Mouse (Mus musculus) intestine, embryonic 14.5 days (tissue): ENCODE measurements around the gene Naga. TPM values are rescaled to one million over a fixed set of nuclear protein-coding genes. Genes with fewer than 3 reads are reported as not detected.
A peak's percentile ranks its signal among the peaks of the same experiment; 100 is the strongest.

Source experiments
- ATAC-seq: fragments of 200-750 bp; cut with Nextera tagmentation; replicated peaks from 2 replicates; pipeline ENCODE4 v1.8.0; 2017; ENCODE audit warnings: low read depth, moderate number of reproducible peaks, moderate TSS enrichment, moderate library complexity; ENCODE audit not compliant: low FRiP score, low TSS enrichment
- DNase-seq: peaks from one replicate; pipeline ENCODE4 v3.0.0-alpha.2; 2018; ENCODE audit warnings: low spot score
- H3K27ac ChIP-seq: fragments of 300-500 bp; sonication (generic); 2 replicates; pipeline ENCODE4 v1.5.1; 2014; ENCODE audit warnings: low read depth, mild to moderate bottlenecking, control low read depth
- H3K27me3 ChIP-seq: fragments of 300-500 bp; sonication (generic); replicated peaks from 2 replicates; pipeline ENCODE4 v1.6.1; 2014; ENCODE audit warnings: low read length, control low read depth; ENCODE audit not compliant: control insufficient read depth, insufficient read depth
- H3K36me3 ChIP-seq: fragments of 300-500 bp; sonication (generic); 2 replicates; pipeline ENCODE4 v1.6.1; 2014; ENCODE audit warnings: low read length, control low read depth; ENCODE audit not compliant: control insufficient read depth, insufficient read depth
- H3K4me1 ChIP-seq: fragments of 300-500 bp; sonication (generic); replicated peaks from 2 replicates; pipeline ENCODE4 v1.6.1; 2014; ENCODE audit warnings: low read length, control low read depth, mixed read lengths; ENCODE audit not compliant: control insufficient read depth, insufficient read depth
- H3K4me2 ChIP-seq: fragments of 300-500 bp; sonication (generic); 2 replicates; pipeline ENCODE4 v1.6.1; 2014; ENCODE audit warnings: low read length
- H3K4me3 ChIP-seq: fragments of 300-500 bp; sonication (generic); 2 replicates; pipeline ENCODE4 v1.5.1; 2014; ENCODE audit warnings: low read depth, low read length, control low read depth, mixed read lengths
- H3K9ac ChIP-seq: fragments of 300-500 bp; sonication (generic); 2 replicates; pipeline ENCODE4 v1.6.1; 2014; ENCODE audit warnings: mild to moderate bottlenecking, low read length
- H3K9me3 ChIP-seq: fragments of 300-500 bp; sonication (generic); 2 replicates; pipeline ENCODE4 v1.6.1; 2016; ENCODE audit warnings: low read length, control low read depth; ENCODE audit not compliant: control insufficient read depth
- WGBS: fragments of 180-500 bp; shearing (Covaris S2); extraction: QIAGEN DNeasy Blood & Tissue Kit; methylation state at CpG from one replicate; pipeline ENCODE4 v1.1.7; 2014; 5-methylcytosine and 5-hydroxymethylcytosine counted together
- polyA plus RNA-seq: library from polyadenylated mRNA; unstranded; fragments of >200 nt; fragmentation: Nextera tagmentation; extraction: Ambion mirVana; gene quantifications from 2 replicates; pipeline ENCODE4 v1.2.1, GENCODE M21; 2014

Naga gene
- 59.7 and 61.2 TPM in 2 replicates for polyA plus RNA-seq

- no peaks in the 10 kb centered on the region for H3K27me3 ChIP-seq
- peaks cover 29% of the 10 kb centered on the region for H3K36me3 ChIP-seq
- ATAC-seq (peak; percentile 82), DNase-seq (peak; percentile 97)
- H3K9me3 ChIP-seq = no peaks in the 10 kb centered on the region
- H3K4me3 ChIP-seq = peak within 1 kb of the TSS; percentile 70
- peak within 1 kb of the TSS; percentile 59 for H3K9ac ChIP-seq
- under 1% methylated on average over 41 of the region's 41 CpGs for WGBS
- H3K4me1 ChIP-seq = peaks cover 23% of the 10 kb centered on the region
- peak within 1 kb of the TSS; percentile 81 for H3K4me2 ChIP-seq
- peak within 1 kb of the TSS; percentile 62; the same call in 1 of the 2 replicates for H3K27ac ChIP-seq
Measured at GRCm38 (mm10) chr15:82338593-82339112, at the start of gene Naga, which contains the start of the genes Pheta2 and Smdt1. TSS of gene Naga (minus strand) at chr15:82338925. TSS of gene Pheta2 (plus strand) at chr15:82338942. TSS of gene Smdt1 (plus strand) at chr15:82338959.

GRCm38 (mm10) chr15:82385729-82386128 is 47.0 kb upstream of the Naga start:
- ATAC-seq (no peak), DNase-seq (no peak)
- Histone ChIP-seq H3K36me3 (no peaks in the 10 kb centered on the region), H3K9ac (no peak overlapping the region), H3K4me2 (no peak overlapping the region), H3K9me3 (no peaks in the 10 kb centered on the region), H3K27ac (no peak overlapping the region), H3K4me1 (0 out of 2 replicates have a peak, but pooled peaks cover 3% of the 10 kb centered on the region), H3K27me3 (no peaks in the 10 kb centered on the region), H3K4me3 (no peak overlapping the region)
- 84% methylated on average over 2 of the region's 2 CpGs for WGBS

GRCm38 (mm10) chr15:82382441-82382840 is 43.7 kb upstream of the Naga start:
- no peak overlapping the region for H3K4me2 ChIP-seq
- no peaks in the 10 kb centered on the region for H3K9me3 ChIP-seq
- peaks cover 23% of the 10 kb centered on the region; the same call in 1 of the 2 replicates for H3K4me1 ChIP-seq
- H3K9ac ChIP-seq = no peak overlapping the region
- DNase-seq = no peak
- no peaks in the 10 kb centered on the region for H3K36me3 ChIP-seq
- H3K27me3 ChIP-seq = no peaks in the 10 kb centered on the region
- WGBS = 87% methylated on average over 2 of the region's 2 CpGs
- no peak overlapping the region for H3K27ac ChIP-seq
- no peak overlapping the region for H3K4me3 ChIP-seq
- ATAC-seq = no peak

- peak overlapping the region; percentile 31 for H3K4me3 ChIP-seq
- H3K9me3 ChIP-seq = no peaks in the 10 kb centered on the region
- peak overlapping the region; percentile 54; the same call in 1 of the 2 replicates for H3K27ac ChIP-seq
- no peaks in the 10 kb centered on the region for H3K27me3 ChIP-seq
- H3K9ac ChIP-seq = 0 out of 2 replicates have a peak overlapping the region, but pooled peaks have one; percentile 13
- peak; percentile 49 for DNase-seq
- H3K4me2 ChIP-seq = peak overlapping the region; percentile 65
- WGBS = 22% methylated on average over 7 of the region's 7 CpGs
- H3K4me1 ChIP-seq = peaks cover 23% of the 10 kb centered on the region; the same call in 1 of the 2 replicates
- no peaks in the 10 kb centered on the region for H3K36me3 ChIP-seq
- peak; percentile 20; the same call in 1 of the 2 replicates for ATAC-seq
Measured at GRCm38 (mm10) chr15:82380714-82381062, 42.0 kb upstream of the Naga start.

DNA sequence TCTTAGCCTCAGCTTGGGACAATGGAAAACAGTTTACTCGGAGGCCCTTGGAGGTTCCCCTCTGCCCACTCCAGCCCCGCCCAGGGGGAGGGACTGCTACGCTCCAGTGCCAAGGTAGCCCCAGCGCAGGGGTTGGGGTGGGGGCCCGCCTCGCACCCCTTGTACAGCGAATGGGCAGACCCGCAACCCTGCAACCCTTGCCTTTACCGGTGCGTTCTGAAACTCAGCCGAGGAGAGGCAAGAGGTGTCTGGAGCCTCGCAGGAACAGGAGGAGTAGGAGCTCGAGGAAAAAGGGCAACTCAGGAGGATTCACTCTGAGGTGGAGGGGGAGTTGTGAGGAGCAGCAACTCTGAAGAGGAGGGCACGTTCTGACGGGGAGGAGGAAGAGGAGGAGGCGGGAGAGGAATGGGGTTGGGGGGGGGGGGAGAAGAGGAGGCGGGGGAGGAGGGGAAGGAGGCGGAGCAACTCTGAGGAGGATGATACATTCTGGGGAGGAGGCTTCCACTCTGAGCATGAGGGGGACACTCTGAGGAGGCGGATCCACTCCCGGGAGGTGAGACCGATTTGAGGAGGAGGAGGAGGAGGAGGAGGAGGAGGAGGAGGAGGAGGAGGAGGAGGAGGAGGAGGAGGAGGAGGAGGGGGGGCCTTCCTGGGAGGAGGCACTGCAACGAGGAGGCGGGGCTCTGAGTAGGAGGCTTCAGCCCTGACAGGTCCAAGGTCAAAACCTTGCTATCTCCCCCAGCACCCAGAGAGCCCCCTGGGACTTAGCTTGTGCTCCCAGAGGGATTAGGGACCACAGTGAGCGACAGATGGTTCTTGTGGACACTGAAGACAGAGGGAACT is 41.4 kb upstream of the Naga start, which contains the start of gene Cyp2d22:
Gene Cyp2d22, minus strand, starts transcription at position 390 of the 843 bp plus-strand sequence.
- WGBS = under 1% methylated on average over 19 of the region's 24 CpGs
- DNase-seq (peak; percentile 76), ATAC-seq (peak; percentile 68)
- Histone ChIP-seq H3K4me3 (peak within 1 kb of the TSS; percentile 49), H3K36me3 (no peaks in the 10 kb centered on the region), H3K4me1 (peaks cover 23% of the 10 kb centered on the region; the same call in 1 of the 2 replicates), H3K9ac (peak within 1 kb of the TSS; percentile 50), H3K9me3 (no peaks in the 10 kb centered on the region), H3K27me3 (no peaks in the 10 kb centered on the region), H3K27ac (peak within 1 kb of the TSS; percentile 87), H3K4me2 (peak within 1 kb of the TSS; percentile 65)

DNA sequence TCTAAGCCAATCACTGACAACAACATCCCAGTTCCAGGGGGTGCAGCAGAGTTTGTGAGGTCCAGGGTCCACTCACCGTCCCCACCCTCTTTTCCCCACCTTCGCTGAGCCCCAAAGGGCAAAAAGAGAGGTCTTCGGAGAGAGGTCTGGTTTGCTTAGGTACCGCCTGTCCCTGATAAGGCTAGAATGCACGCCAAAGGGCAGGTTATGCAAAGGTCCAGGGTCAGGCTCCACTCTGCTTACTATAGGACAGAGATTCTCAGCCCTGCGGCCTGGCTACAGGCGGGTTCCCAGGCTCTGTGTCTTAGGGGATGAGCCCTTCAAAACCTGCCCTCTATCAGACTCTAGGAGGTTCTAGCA is 40.8 kb upstream of the Naga start:
- H3K36me3 ChIP-seq = no peaks in the 10 kb centered on the region
- peak overlapping the region; percentile 49 for H3K4me3 ChIP-seq
- H3K9ac ChIP-seq = peak overlapping the region; percentile 50
- H3K4me1 ChIP-seq = peaks cover 23% of the 10 kb centered on the region; the same call in 1 of the 2 replicates
- H3K27me3 ChIP-seq = no peaks in the 10 kb centered on the region
- H3K9me3 ChIP-seq = no peaks in the 10 kb centered on the region
- peak overlapping the region; percentile 87 for H3K27ac ChIP-seq
- peak; percentile 54 for ATAC-seq
- peak overlapping the region; percentile 65 for H3K4me2 ChIP-seq
- 16% methylated on average over 7 of the region's 7 CpGs for whole genome bisulfite sequencing
- DNase-seq = no peak

- 39% methylated on average over 15 of the region's 15 CpGs for WGBS
- Histone ChIP-seq H3K9ac (no peak overlapping the region), H3K36me3 (0 out of 2 replicates have a peak, but pooled peaks cover 6% of the 10 kb centered on the region), H3K4me1 (peaks cover 23% of the 10 kb centered on the region; the same call in 1 of the 2 replicates), H3K27ac (peak overlapping the region; percentile 87; the same call in 1 of the 2 replicates), H3K27me3 (no peaks in the 10 kb centered on the region), H3K9me3 (no peaks in the 10 kb centered on the region), H3K4me3 (no peak overlapping the region), H3K4me2 (peak overlapping the region; percentile 65)
- DNase-seq = peak; percentile 54
- no peak for ATAC-seq
Measured at GRCm38 (mm10) chr15:82378261-82379180, 39.8 kb upstream of the Naga start.

GRCm38 (mm10) chr15:82377701-82378100 is 39.0 kb upstream of the Naga start:
- no peak overlapping the region for H3K9ac ChIP-seq
- 66% methylated on average over 5 of the region's 5 CpGs for WGBS
- H3K27ac ChIP-seq = no peak overlapping the region
- H3K4me1 ChIP-seq = peaks cover 23% of the 10 kb centered on the region; the same call in 1 of the 2 replicates
- no peak overlapping the region for H3K4me3 ChIP-seq
- DNase-seq (peak; percentile 48), ATAC-seq (no peak)
- H3K9me3 ChIP-seq = no peaks in the 10 kb centered on the region
- H3K27me3 ChIP-seq = no peaks in the 10 kb centered on the region
- no peak overlapping the region for H3K4me2 ChIP-seq
- 0 out of 2 replicates have a peak, but pooled peaks cover 6% of the 10 kb centered on the region for H3K36me3 ChIP-seq
